Mouse (Mus musculus) frontal cortex, adult 2 months (tissue): ENCODE data around the gene Olfr1241. TPM values are rescaled to one million over a fixed set of nuclear protein-coding genes. Genes with fewer than 3 reads are reported as not detected.

Experiments used
- DNase-seq, 2 experiments: peaks; one replicate each; pipeline ENCODE4 v3.0.0; 2022; ENCODE audit warnings: low spot score in 1 of 2; ENCODE audit errors: extremely low spot score in 1 of 2
- polyA plus RNA-seq: library from polyadenylated mRNA; depleted of rRNA; stranded (reverse); fragments of >200 nt; gene quantifications from 2 replicates; pipeline ENCODE4 v1.2.3, GENCODE M21; 2012; rRNA removed

Gene Olfr1241
- not detected in 2 replicates for polyA plus RNA-seq

GRCm38 (mm10) chr2:89487026-89487425 is at the start of gene Olfr1241:
Gene Olfr1241 (minus strand): TSS chr2:89487126.
- no peak for DNase-seq

- DNase-seq = no peak
Measured at GRCm38 (mm10) chr2:89531387-89531786, 44.5 kb upstream of the Olfr1241 start, which contains the start of gene Olfr1243. Gene Olfr1243 (minus strand): TSS chr2:89531487.

GRCm38 (mm10) chr2:89498235-89498634 is 11.3 kb upstream of the Olfr1241 start, which contains the start of gene Olfr1242:
Gene Olfr1242 (minus strand): TSS chr2:89498335.
- DNase-seq = no peak

- no peak for DNase-seq
Measured at GRCm38 (mm10) chr2:89442900-89443299, 44.0 kb downstream of the Olfr1241 start, which contains the start of gene Olfr1240. Gene Olfr1240 (minus strand): TSS chr2:89443000.

Other genes with a start within 250 kb of the Olfr1241 start
- gene Olfr1228, start 233.1 kb downstream of the Olfr1241 start, polyA plus RNA-seq = 0.12 TPM in 1 of 2 replicates, not detected in the other
- not detected in 2 replicates for gene Olfr1229, start 199.1 kb downstream of the Olfr1241 start, polyA plus RNA-seq
- gene Olfr1230, start 189.9 kb downstream of the Olfr1241 start, polyA plus RNA-seq = not detected in 2 replicates
- not detected in 2 replicates for gene Olfr1231, start 180.1 kb downstream of the Olfr1241 start, polyA plus RNA-seq
- not detected in 2 replicates for gene Olfr1232, start 157.5 kb downstream of the Olfr1241 start, polyA plus RNA-seq
- gene Olfr1233, start 144.7 kb downstream of the Olfr1241 start, polyA plus RNA-seq = not detected in 2 replicates
- gene Olfr1234, start 122.3 kb downstream of the Olfr1241 start, polyA plus RNA-seq = not detected in 2 replicates
- gene Olfr1238, start 77.5 kb downstream of the Olfr1241 start, polyA plus RNA-seq = not detected in 2 replicates
- not detected in 2 replicates for gene Olfr1239, start 66.7 kb downstream of the Olfr1241 start, polyA plus RNA-seq
- gene Olfr1240, start 44.1 kb downstream of the Olfr1241 start, polyA plus RNA-seq = 0.06 TPM in 1 of 2 replicates, not detected in the other
- not detected in 2 replicates for gene Olfr1242, start 11.2 kb upstream of the Olfr1241 start, polyA plus RNA-seq
- not detected in 2 replicates for gene Olfr1243, start 44.4 kb upstream of the Olfr1241 start, polyA plus RNA-seq
- not detected in 2 replicates for gene Olfr1245, start 91.3 kb upstream of the Olfr1241 start, polyA plus RNA-seq
- gene Olfr1246, start 106.0 kb upstream of the Olfr1241 start, polyA plus RNA-seq = not detected in 2 replicates
- 0.04 TPM in 1 of 2 replicates, not detected in the other for gene Olfr1247, start 127.0 kb upstream of the Olfr1241 start, polyA plus RNA-seq
- not detected in 2 replicates for gene Olfr1248, start 131.1 kb upstream of the Olfr1241 start, polyA plus RNA-seq
- not detected in 2 replicates for gene Olfr1249, start 147.9 kb upstream of the Olfr1241 start, polyA plus RNA-seq
- not detected in 2 replicates for gene Olfr1250, start 174.3 kb upstream of the Olfr1241 start, polyA plus RNA-seq
- gene Olfr1251, start 184.8 kb upstream of the Olfr1241 start, polyA plus RNA-seq = not detected in 2 replicates
- gene Olfr1252, start 237.9 kb upstream of the Olfr1241 start, polyA plus RNA-seq = 0.06 TPM in 1 of 2 replicates, not detected in the other